Mouse (Mus musculus): ENCODE results near the gene Clec2g. TPM values are rescaled to one million over a fixed set of nuclear protein-coding genes. Genes with fewer than 3 reads are reported as not detected.
A peak's percentile ranks its signal among the peaks of the same experiment; 100 is the strongest.
"Not testable (repeated sequence)": the region's sequence is repeated elsewhere in the genome, so short reads cannot be mapped to it uniquely, and the experiment has no call there.

Gene Clec2g
- total RNA-seq (2021) = 1 to 10 TPM in 1 of 2 experiments, not detected in 1; 1.5 TPM
- long read RNA-seq, experiment 1 = 0 reads
- long read RNA-seq, experiment 2 = 0 reads

GRCm38 (mm10) chr6:128934081-128934480 is at the start of gene Clec2g:
Clec2g (plus strand) TSS chr6:128934381.
- DNase-seq (ENCODE audit: low spot score in 2 of 2); intact Hi-C loops (cut with DNase I): not testable (repeated sequence)

DNA sequence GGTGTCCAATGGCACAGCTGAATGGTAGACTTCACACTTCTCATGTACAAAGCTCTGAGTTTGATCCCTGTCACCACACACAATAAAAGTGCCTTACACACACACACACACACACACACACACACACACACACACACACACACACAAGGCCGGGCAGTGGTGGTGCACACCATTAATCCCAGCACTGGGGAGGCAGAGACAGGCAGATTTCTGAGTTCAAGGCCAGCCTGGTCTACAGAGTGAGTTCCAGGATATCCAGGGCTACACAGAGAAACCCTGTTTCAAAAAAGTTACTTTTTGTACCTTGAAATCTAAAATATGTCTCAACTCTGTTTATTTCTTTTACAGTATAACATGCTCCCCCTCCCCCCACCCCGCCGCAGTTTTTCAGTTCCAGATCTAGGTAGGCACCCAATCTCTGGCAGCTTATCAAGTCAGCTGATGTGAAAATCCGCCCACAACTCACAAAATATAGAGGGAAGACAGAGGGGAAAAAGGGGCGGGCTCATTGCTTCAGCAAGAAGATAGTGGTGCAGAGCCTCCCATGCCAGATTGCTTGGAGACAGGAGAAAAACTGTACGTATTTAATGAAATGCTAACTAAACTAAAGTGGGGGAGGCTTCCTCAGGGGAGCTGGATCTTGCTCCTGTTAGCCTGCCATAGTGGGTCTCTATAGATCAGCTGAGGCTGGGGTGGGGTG is 46.9 kb upstream of the Clec2g start, which contains the start of gene Clec2i:
Gene Clec2i, plus strand, starts transcription at position 498 of the 700 bp plus-strand sequence.
- DNase-seq (ENCODE audit: low spot score in 2 of 2) = peak; percentile 69 to 79
- intact Hi-C loops (cut with DNase I) = loop anchor here (10.0 kb wide), 1 partner anchor 232 kb away; no protein-coding TSS in a partner anchor

- intact Hi-C loops (cut with DNase I) = loop anchor here (1.0 to 10.0 kb wide), 2 partner anchors 83 to 234 kb away; no protein-coding TSS in a partner anchor
- DNase-seq (ENCODE audit: low spot score in 2 of 2) = no peak
These were observed 45.3 kb upstream of the Clec2g start for GRCm38 (mm10) chr6:128888834-128889233.

DNA sequence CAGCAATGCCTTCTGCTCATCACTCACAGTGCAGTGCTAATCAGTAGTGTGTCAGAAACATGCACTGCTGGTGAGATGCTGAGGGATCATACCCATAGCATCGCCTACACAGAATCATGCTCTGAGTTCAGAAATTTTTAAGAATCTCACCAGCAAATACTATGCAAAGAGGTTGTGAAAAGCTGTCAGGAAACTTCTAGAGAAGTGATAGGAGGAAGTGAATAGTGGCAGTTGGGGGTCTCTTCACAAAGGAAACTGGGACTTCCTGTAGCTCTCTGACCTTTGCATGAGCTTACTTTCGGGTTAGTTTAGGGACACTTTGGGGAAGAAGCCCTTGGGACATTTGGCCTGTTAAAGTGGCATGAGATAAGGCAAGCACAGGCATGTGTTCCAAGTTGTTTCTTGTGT is 43.2 kb upstream of the Clec2g start, which contains the start of gene BC035044:
Gene BC035044, minus strand, starts transcription at position 179 of the 408 bp plus-strand sequence.
- no peak for DNase-seq (ENCODE audit: low spot score in 2 of 2)
- intact Hi-C loops (cut with DNase I) = loop anchor here (10.0 kb wide), 1 partner anchor 294 kb away; the partner anchor contains the start of gene Clec2d

GRCm38 (mm10) chr6:128895404-128896001 is 38.7 kb upstream of the Clec2g start:
- intact Hi-C loops (cut with DNase I) = loop anchor here (10.0 kb wide), 1 partner anchor 289 kb away; the partner anchor contains the start of gene Clec2d
- no peak for DNase-seq (ENCODE audit: low spot score in 2 of 2)

GRCm38 (mm10) chr6:128900044-128900443 is 34.1 kb upstream of the Clec2g start:
- DNase-seq (ENCODE audit: low spot score in 2 of 2) = no peak
- intact Hi-C loops (cut with DNase I) = no loop called here

DNA sequence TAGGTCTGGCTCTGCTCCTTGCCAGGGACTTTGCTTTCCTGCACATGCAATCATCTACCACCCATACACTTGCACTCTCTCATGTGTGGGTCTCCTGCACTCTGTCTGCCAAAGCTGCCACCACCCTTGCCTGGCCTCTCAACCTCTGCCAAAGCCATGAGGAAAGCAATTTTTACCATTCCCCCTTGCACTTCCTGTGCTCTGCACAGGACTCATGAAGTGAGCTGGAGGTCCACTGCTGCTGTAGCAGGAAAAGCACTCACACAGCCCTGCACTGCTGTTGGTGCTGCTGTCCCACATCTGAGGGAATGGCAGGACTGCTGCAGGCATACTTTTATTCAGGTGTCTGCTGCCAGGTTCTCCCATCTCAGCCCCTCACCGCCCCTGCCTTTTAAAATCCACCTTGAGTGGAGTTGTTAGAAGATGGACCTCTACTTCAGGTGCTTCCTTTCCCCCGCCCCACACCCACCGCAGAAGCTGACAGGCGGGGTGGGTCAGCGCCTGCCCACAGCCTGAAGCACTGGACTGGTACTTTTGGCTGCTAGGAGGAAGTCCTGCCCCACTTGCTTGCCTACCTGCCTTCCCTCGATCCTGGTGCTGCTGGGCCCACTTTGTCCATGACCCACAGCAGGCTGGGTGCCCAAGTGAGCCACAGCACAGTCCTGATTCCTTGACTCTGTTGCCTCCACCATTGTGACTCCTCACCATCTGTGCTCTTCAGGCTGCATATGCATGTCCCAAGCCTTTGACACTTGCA is 33.2 kb upstream of the Clec2g start:
- DNase-seq (ENCODE audit: low spot score in 2 of 2); intact Hi-C loops (cut with DNase I): not testable (repeated sequence)

DNA sequence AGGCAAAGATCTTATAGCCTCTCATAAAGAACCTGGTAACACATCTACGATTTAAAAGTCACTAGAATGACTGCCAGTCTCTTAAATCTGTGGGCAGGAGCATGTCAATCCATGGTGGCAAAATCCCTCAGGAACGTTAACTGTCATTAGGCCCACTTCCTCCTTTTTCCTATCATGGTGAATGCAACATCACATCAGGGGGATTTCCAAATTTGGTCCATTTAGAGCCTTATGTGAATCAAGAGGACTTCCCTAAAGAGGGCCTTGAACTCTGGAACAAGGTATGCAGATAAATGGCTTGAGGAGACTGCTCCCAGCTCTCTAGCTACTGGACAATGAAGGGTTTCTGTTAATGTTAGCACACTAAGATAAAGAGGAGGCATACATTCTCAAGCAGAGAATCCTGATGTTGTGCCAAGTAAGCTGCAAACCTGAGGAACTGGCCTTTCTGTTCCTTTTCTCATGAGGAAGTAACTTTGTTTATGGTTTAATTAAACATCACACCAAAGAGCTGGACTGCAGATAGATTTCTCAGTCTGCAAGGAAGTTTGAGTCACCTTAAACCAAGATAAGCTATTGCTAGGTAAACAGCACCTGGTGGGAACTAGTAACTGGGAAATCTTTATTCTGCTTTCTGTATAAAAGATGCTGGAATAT is 20.5 kb upstream of the Clec2g start:
- intact Hi-C loops (cut with DNase I) = no loop called here
- DNase-seq (ENCODE audit: low spot score in 2 of 2) = no peak

GRCm38 (mm10) chr6:128917322-128917721 is 16.9 kb upstream of the Clec2g start:
- DNase-seq (ENCODE audit: low spot score in 2 of 2) = no peak
- intact Hi-C loops (cut with DNase I) = no loop called here

GRCm38 (mm10) chr6:128933050-128933449 is 1.1 kb upstream of the Clec2g start:
- DNase-seq (ENCODE audit: low spot score in 2 of 2) = no peak
- intact Hi-C loops (cut with DNase I) = no loop called here

- DNase-seq (ENCODE audit: low spot score in 2 of 2); intact Hi-C loops (cut with DNase I): not testable (repeated sequence)
These were observed 1.9 kb downstream of the Clec2g start for GRCm38 (mm10) chr6:128935889-128936665.

DNA sequence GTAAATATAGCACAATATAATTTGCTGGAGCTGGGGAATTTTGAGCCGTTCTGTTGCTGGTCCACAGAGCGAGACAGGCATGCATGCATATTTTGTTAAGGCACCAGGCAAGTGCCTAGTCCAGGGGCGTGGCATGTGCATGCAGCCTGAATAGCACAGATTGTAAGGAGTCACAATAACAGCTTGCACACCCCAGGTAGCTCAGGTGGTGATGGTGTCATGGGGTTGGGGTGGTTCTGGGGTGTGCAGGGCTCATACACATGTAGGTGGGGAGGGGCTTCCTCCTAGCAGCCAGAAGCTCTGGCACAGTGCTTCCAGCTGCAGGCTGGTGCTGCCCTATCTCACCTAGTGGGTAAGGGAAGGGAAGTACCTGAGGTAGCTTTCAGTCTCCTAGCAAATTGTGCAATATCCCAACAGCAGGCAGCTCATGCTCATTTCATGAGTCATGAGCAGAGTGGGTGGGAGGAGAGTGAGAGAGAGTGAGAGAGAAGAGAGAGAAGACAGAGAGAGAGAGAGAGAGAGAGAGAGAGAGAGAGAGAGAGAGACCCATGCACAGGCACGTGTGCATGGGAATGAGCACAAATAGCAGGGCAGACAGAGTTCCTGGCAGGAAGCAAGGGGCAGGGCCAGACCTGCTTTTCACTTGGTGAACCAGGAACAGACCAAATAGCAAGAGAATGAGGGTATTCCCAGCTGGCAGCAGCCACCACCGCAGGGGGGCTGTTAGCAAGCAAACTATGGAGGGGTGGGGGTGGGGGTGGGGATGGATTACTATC is 7.7 kb downstream of the Clec2g start:
- peak in 1 of 2 experiments; percentile 3 for DNase-seq (ENCODE audit: low spot score in 2 of 2)
- intact Hi-C loops (cut with DNase I) = no loop called here

DNA sequence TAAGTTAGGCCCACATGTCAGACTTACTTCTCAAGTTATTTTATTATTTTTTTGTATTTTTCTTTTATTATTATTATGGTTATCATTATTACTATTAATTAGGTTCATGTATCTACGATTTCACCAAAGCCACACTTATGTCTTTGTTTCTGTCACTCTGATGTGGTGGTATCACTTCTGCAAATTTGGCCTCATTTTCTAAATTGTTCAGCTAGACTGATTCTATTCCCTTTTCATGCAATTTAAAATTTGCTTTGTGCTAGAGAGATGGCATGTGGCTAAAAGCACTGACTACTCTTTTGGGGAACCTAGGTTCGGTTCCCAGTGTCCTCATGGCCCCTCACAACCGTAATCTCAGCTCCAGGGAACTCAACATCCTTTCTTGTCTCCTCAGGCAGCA is 11.4 kb downstream of the Clec2g start:
- intact Hi-C loops (cut with DNase I) = no loop called here
- DNase-seq (ENCODE audit: low spot score in 2 of 2) = no peak

DNA sequence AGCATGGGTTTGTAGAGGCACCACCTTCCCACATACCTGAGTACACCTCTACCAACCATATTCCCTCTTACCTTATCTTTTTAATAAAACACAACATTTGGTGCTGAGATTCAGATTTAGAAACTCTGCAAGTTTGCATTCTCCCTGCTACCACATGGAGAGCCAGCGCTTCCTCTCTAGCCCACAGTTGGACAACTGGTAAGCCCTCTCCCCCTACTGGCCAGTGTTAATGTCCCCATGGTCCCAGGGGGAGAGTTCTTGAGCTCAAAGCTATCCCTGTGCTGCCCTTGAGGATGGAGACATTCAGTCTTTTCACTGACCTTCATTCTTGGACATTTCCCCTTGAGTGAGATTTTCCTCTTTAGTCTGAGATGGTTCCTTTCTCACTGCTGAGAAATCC is 26.9 kb downstream of the Clec2g start:
- intact Hi-C loops (cut with DNase I) = no loop called here
- DNase-seq (ENCODE audit: low spot score in 2 of 2) = no peak

GRCm38 (mm10) chr6:128962108-128962507 is 27.9 kb downstream of the Clec2g start:
- DNase-seq (ENCODE audit: low spot score in 2 of 2); intact Hi-C loops (cut with DNase I): not testable (repeated sequence)

GRCm38 (mm10) chr6:128964519-128964918 is 30.3 kb downstream of the Clec2g start:
- intact Hi-C loops (cut with DNase I) = no loop called here
- no peak for DNase-seq (ENCODE audit: low spot score in 2 of 2)

- DNase-seq (ENCODE audit: low spot score in 2 of 2) = no peak
- intact Hi-C loops (cut with DNase I) = no loop called here
These were observed 34.3 kb downstream of the Clec2g start for GRCm38 (mm10) chr6:128968463-128968862.

- no peak for DNase-seq (ENCODE audit: low spot score in 2 of 2)
- intact Hi-C loops (cut with DNase I) = no loop called here
These were observed 35.6 kb downstream of the Clec2g start for GRCm38 (mm10) chr6:128969741-128970140.

Measured in left cerebral cortex, postnatal 14 days (tissue).